Mouse (Mus musculus) retina, postnatal 1 day (tissue): ENCODE results near the gene Snx33.
A peak's percentile ranks its signal among the peaks of the same experiment; 100 is the strongest.
"Not testable (repeated sequence)": the region's sequence is repeated elsewhere in the genome, so short reads cannot be mapped to it uniquely, and the experiment has no call there.

ENCODE experiments used
- DNase-seq: peaks from one replicate; pipeline ENCODE4 v3.0.0-alpha.2; 2012

The Snx33 gene

GRCm38 (mm10) chr9:56925291-56926024 lies 2.7 kb downstream of the Snx33 start:
- no peak for DNase-seq

GRCm38 (mm10) chr9:56924651-56925027 lies 3.5 kb downstream of the Snx33 start:
- DNase-seq: peak; percentile 74

- no peak for DNase-seq
Observed at GRCm38 (mm10) chr9:56923841-56924650, 4.1 kb downstream of the Snx33 start.

- DNase-seq: no peak
Observed at GRCm38 (mm10) chr9:56922746-56923145, 5.4 kb downstream of the Snx33 start.

- no peak for DNase-seq
Observed at GRCm38 (mm10) chr9:56918466-56918865, 9.7 kb downstream of the Snx33 start.

GRCm38 (mm10) chr9:56917131-56917530 lies 11.0 kb downstream of the Snx33 start:
- DNase-seq: no peak

- no peak for DNase-seq
Observed at GRCm38 (mm10) chr9:56915695-56916410, 12.3 kb downstream of the Snx33 start.

GRCm38 (mm10) chr9:56915116-56915515 lies 13.1 kb downstream of the Snx33 start:
- no peak for DNase-seq

GRCm38 (mm10) chr9:56913991-56914390 lies 14.2 kb downstream of the Snx33 start:
- no peak for DNase-seq

- DNase-seq: no peak
Observed at GRCm38 (mm10) chr9:56911017-56911416, 17.2 kb downstream of the Snx33 start.

- DNase-seq: not testable (repeated sequence)
Observed at GRCm38 (mm10) chr9:56909991-56910390, 18.2 kb downstream of the Snx33 start.

GRCm38 (mm10) chr9:56907549-56907948 lies 20.6 kb downstream of the Snx33 start:
- DNase-seq: no peak

- DNase-seq: no peak
Observed at GRCm38 (mm10) chr9:56903662-56904061, 24.5 kb downstream of the Snx33 start.

- no peak for DNase-seq
Observed at GRCm38 (mm10) chr9:56901187-56901586, 27.0 kb downstream of the Snx33 start.

- no peak for DNase-seq
Observed at GRCm38 (mm10) chr9:56900571-56900970, 27.6 kb downstream of the Snx33 start.

- no peak for DNase-seq
Observed at GRCm38 (mm10) chr9:56900060-56900459, 28.1 kb downstream of the Snx33 start.

- DNase-seq: no peak
Observed at GRCm38 (mm10) chr9:56899409-56899808, 28.8 kb downstream of the Snx33 start.

GRCm38 (mm10) chr9:56896779-56897178 lies 31.4 kb downstream of the Snx33 start:
- no peak for DNase-seq

- peak; percentile 93 for DNase-seq
Observed at GRCm38 (mm10) chr9:56894006-56894405, 34.2 kb downstream of the Snx33 start.

GRCm38 (mm10) chr9:56893313-56893712 lies 34.9 kb downstream of the Snx33 start:
- peak; percentile 27 for DNase-seq

- no peak for DNase-seq
Observed at GRCm38 (mm10) chr9:56892111-56892510, 36.1 kb downstream of the Snx33 start.

- peak; percentile 91 for DNase-seq
Observed at GRCm38 (mm10) chr9:56891517-56892011, 36.6 kb downstream of the Snx33 start.

GRCm38 (mm10) chr9:56890522-56891250 lies 37.5 kb downstream of the Snx33 start:
- no peak for DNase-seq
